Mouse (Mus musculus): ENCODE measurements around the gene 4930470P17Rik. TPM values are rescaled to one million over a fixed set of nuclear protein-coding genes. Genes with fewer than 3 reads are reported as not detected.

4930470P17Rik gene
- total and polyA plus RNA-seq, 3 experiments: not detected

- Histone ChIP-seq H3K36me3 (ENCODE audit: control insufficient read depth in 1 of 2, insufficient read depth in 2 of 2, low read length in 2 of 2) (no peaks in the 10 kb centered on the region), H3K9ac (ENCODE audit: control insufficient read depth, low read depth, low read length, poor library complexity, severe bottlenecking) (no peak overlapping the region), H3K27me3 (ENCODE audit: control insufficient read depth in 1 of 2, insufficient read depth in 2 of 2, low read length in 2 of 2) (no peaks in the 10 kb centered on the region), H3K4me1 (ENCODE audit: control insufficient read depth in 1 of 2, insufficient read depth in 2 of 2, low read length in 2 of 2) (no peaks in the 10 kb centered on the region; a peak in 1 of 4 replicates), H3K79me2 (ENCODE audit: control insufficient read depth, insufficient read depth, low read length, poor library complexity) (no peaks in the 10 kb centered on the region), H3K4me3 (ENCODE audit: control insufficient read depth in 1 of 2, insufficient read depth in 1 of 2, low read depth in 2 of 2, low read length in 2 of 2) (no peak overlapping the region), H3K27ac (ENCODE audit: control insufficient read depth, low read depth, low read length) (no peak overlapping the region), H3K9me3 (replicated peaks; ENCODE audit: insufficient read depth, low read length) (no peaks in the 10 kb centered on the region)
- TF ChIP-seq NRF1 (IDR thresholded peaks at IDR 0.05; ENCODE audit: insufficient read depth, low read depth, low read length, poor library complexity, severe bottlenecking) (no peak), ELF1 (IDR thresholded peaks at IDR 0.05; ENCODE audit: low read depth, low read length) (peak; percentile 58; the same call in 1 of the 2 replicates)
- DNase-seq (ENCODE audit: low read depth, low spot score): peak; percentile 22
These were observed 24.3 kb downstream of the 4930470P17Rik start for GRCm38 (mm10) chr2:170577502-170577901.

- H3K4me1 ChIP-seq (ENCODE audit: control insufficient read depth in 1 of 2, insufficient read depth in 2 of 2, low read length in 2 of 2): no peaks in the 10 kb centered on the region; a peak in 1 of 4 replicates
- no peak for DNase-seq (ENCODE audit: low read depth, low spot score)
- no peaks in the 10 kb centered on the region for H3K36me3 ChIP-seq (ENCODE audit: control insufficient read depth in 1 of 2, insufficient read depth in 2 of 2, low read length in 2 of 2)
- no peaks in the 10 kb centered on the region for H3K79me2 ChIP-seq (ENCODE audit: control insufficient read depth, insufficient read depth, low read length, poor library complexity)
- no peaks in the 10 kb centered on the region for H3K9me3 ChIP-seq (replicated peaks; ENCODE audit: insufficient read depth, low read length)
- H3K4me3 ChIP-seq (ENCODE audit: control insufficient read depth in 1 of 2, insufficient read depth in 1 of 2, low read depth in 2 of 2, low read length in 2 of 2): no peak overlapping the region
- H3K27me3 ChIP-seq (ENCODE audit: control insufficient read depth in 1 of 2, insufficient read depth in 2 of 2, low read length in 2 of 2): no peaks in the 10 kb centered on the region
- no peak overlapping the region for H3K27ac ChIP-seq (ENCODE audit: control insufficient read depth, low read depth, low read length)
- no peak overlapping the region for H3K9ac ChIP-seq (ENCODE audit: control insufficient read depth, low read depth, low read length, poor library complexity, severe bottlenecking)
- TF ChIP-seq USF2 (IDR thresholded peaks at IDR 0.05; ENCODE audit: borderline replicate concordance in 1 of 2, insufficient read depth in 1 of 2, low read depth in 1 of 2, low read length in 2 of 2): no peak
- TF ChIP-seq ELF1 (IDR thresholded peaks at IDR 0.05; ENCODE audit: low read depth, low read length): no peak
- no peak for TF ChIP-seq MXI1 (IDR thresholded peaks at IDR 0.05; ENCODE audit: low read depth, low read length)
- no peak for TF ChIP-seq ZNF384 (IDR thresholded peaks at IDR 0.05; ENCODE audit: low read depth, low read length)
- no peak for TF ChIP-seq SIN3A (IDR thresholded peaks at IDR 0.05; ENCODE audit: low read length)
- TF ChIP-seq CTCF (IDR thresholded peaks at IDR 0.05 in 2 of 3, conservative IDR thresholded peaks at IDR 0.05 in 1 of 3; ENCODE audit: control insufficient read depth in 1 of 3, insufficient read depth in 1 of 3, low read depth in 2 of 3, low read length in 3 of 3, poor library complexity in 1 of 3, severe bottlenecking in 1 of 3): no peak
- TF ChIP-seq RCOR1 (IDR thresholded peaks at IDR 0.05; ENCODE audit: low read depth, low read length): no peak
- TF ChIP-seq ETS1 (IDR thresholded peaks at IDR 0.05; ENCODE audit: low read depth, low read length): no peak
- TF ChIP-seq UBTF (IDR thresholded peaks at IDR 0.05; ENCODE audit: borderline replicate concordance, insufficient read depth, low read depth, low read length): no peak
- no peak for TF ChIP-seq HCFC1 (IDR thresholded peaks at IDR 0.05; ENCODE audit: low read depth, low read length)
- TF ChIP-seq CHD2 (IDR thresholded peaks at IDR 0.05; ENCODE audit: low read length): no peak
- TF ChIP-seq MAZ (IDR thresholded peaks at IDR 0.05; ENCODE audit: low read depth, low read length): no peak
- TF ChIP-seq EP300 (IDR thresholded peaks at IDR 0.05; ENCODE audit: low read depth in 1 of 2, low read length in 2 of 2): no peak
- TF ChIP-seq BHLHE40 (IDR thresholded peaks at IDR 0.05; ENCODE audit: borderline replicate concordance, low read depth, low read length): no peak
- TF ChIP-seq TAL1 (IDR thresholded peaks at IDR 0.05; ENCODE audit: low read length): no peak
- TF ChIP-seq MAFK (IDR thresholded peaks at IDR 0.05; ENCODE audit: borderline replicate concordance, low read depth, low read length): no peak
- no peak for TF ChIP-seq JUND (IDR thresholded peaks at IDR 0.05; ENCODE audit: low read depth, low read length)
- TF ChIP-seq SMC3 (IDR thresholded peaks at IDR 0.05; ENCODE audit: low read depth, low read length): no peak
- no peak for TF ChIP-seq POLR2AphosphoS5 (IDR thresholded peaks at IDR 0.05; ENCODE audit: borderline replicate concordance, low read depth, low read length)
- TF ChIP-seq NRF1 (IDR thresholded peaks at IDR 0.05; ENCODE audit: insufficient read depth, low read depth, low read length, poor library complexity, severe bottlenecking): no peak
These were observed 25.7 kb downstream of the 4930470P17Rik start for GRCm38 (mm10) chr2:170576077-170576476.
